Mouse (Mus musculus): ENCODE measurements around the gene 1700037H04Rik.

GRCm38 (mm10) chr2:131172322-131172721 is 12.4 kb upstream of the 1700037H04Rik start:
- TF ChIP-seq CTCF (IDR thresholded peaks at IDR 0.05; ENCODE audit: low read depth), result no peak
- TF ChIP-seq EP300 (IDR thresholded peaks at IDR 0.05; ENCODE audit: low read depth), result no peak

Data from heart, postnatal 0 days (tissue).